Mouse (Mus musculus) intestine, embryonic 16.5 days (tissue): ENCODE measurements around the gene Padi1. TPM values are rescaled to one million over a fixed set of nuclear protein-coding genes. Genes with fewer than 3 reads are reported as not detected.

Experiments used
- ATAC-seq: fragments of 200-750 bp; cut with Nextera tagmentation; 2 replicates; pipeline ENCODE4 v1.8.0; 2017; ENCODE audit warnings: moderate TSS enrichment, moderate library complexity
- H3K27ac ChIP-seq: fragments of 300-500 bp; sonication (generic); 2 replicates; pipeline ENCODE4 v1.5.1; 2014; ENCODE audit warnings: mild to moderate bottlenecking, low read length
- H3K27me3 ChIP-seq: fragments of 300-500 bp; sonication (generic); replicated peaks from 2 replicates; pipeline ENCODE4 v1.6.1; 2014; ENCODE audit warnings: low read length, control low read depth, mixed read lengths; ENCODE audit not compliant: control insufficient read depth, insufficient read depth
- H3K36me3 ChIP-seq: fragments of 300-500 bp; sonication (generic); 2 replicates; pipeline ENCODE4 v1.6.1; 2014; ENCODE audit warnings: low read length, control low read depth; ENCODE audit not compliant: control insufficient read depth, insufficient read depth
- H3K4me1 ChIP-seq: fragments of 300-500 bp; sonication (generic); 2 replicates; pipeline ENCODE4 v1.6.1; 2014; ENCODE audit warnings: low read length, control low read depth, mixed read lengths; ENCODE audit not compliant: control insufficient read depth, insufficient read depth
- H3K4me2 ChIP-seq: fragments of 300-500 bp; sonication (generic); 2 replicates; pipeline ENCODE4 v1.6.1; 2014; ENCODE audit warnings: low read depth, low read length, control low read depth
- H3K4me3 ChIP-seq: fragments of 300-500 bp; sonication (generic); 2 replicates; pipeline ENCODE4 v1.5.1; 2014; ENCODE audit warnings: mild to moderate bottlenecking, low read length
- H3K9ac ChIP-seq: fragments of 300-500 bp; sonication (generic); 2 replicates; pipeline ENCODE4 v1.6.1; 2014; ENCODE audit warnings: low read depth, low read length
- H3K9me3 ChIP-seq: fragments of 300-500 bp; sonication (generic); 2 replicates; pipeline ENCODE4 v1.6.1; 2016; ENCODE audit warnings: low read length, control low read depth; ENCODE audit not compliant: control insufficient read depth
- WGBS: fragments of 180-500 bp; shearing (Covaris S2); extraction: QIAGEN DNeasy Blood & Tissue Kit; methylation state at CpG from one replicate; pipeline ENCODE4 v1.1.7; 2014; 5-methylcytosine and 5-hydroxymethylcytosine counted together
- polyA plus RNA-seq: library from polyadenylated mRNA; unstranded; fragments of >200 nt; fragmentation: Nextera tagmentation; extraction: Ambion mirVana; gene quantifications from 2 replicates; pipeline ENCODE4 v1.2.1, GENCODE M21; 2015

Gene Padi1
- polyA plus RNA-seq, 1 experiment from 2014 or later: 0.28 TPM

DNA sequence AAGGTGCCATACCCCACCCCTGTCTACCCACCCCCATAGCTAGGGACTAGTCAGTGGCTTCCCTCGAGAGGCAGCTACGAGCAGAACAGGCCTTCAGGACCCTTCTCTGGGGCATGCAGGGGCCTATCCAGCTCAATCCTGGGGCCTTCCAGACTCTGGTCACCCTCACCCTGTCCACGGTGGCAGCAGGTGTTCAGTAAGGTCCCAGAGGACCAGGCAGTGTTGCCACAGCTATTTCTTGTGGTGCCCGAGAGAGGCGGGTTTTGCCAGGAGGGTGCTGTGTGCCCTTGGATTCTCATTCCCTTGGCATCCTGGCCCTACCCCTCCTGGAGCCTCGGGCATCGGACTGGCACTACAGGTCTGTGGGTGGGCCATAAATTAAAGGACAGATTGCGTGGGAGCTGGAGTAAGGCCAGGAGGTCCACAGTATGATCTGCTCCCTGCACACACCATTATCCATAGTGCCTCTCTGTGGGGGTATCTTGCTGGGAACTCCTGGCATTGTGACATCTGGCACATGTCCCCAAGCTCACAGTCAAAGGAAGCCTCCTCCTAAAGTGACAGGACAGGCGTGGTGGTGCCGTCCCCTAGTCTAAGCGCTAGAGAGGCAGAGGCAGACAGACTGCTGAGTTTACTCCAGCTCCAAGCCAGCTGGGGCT is 9.2 kb downstream of the Padi1 start:
- ATAC-seq: no peak
- Histone ChIP-seq H3K4me3 (no peak overlapping the region), H3K27me3 (0 out of 2 replicates have a peak, but pooled peaks cover 2% of the 10 kb centered on the region), H3K27ac (no peak overlapping the region), H3K36me3 (no peaks in the 10 kb centered on the region), H3K9ac (no peak overlapping the region), H3K4me2 (no peak overlapping the region), H3K9me3 (no peaks in the 10 kb centered on the region), H3K4me1 (peaks cover 9% of the 10 kb centered on the region; the same call in 1 of the 2 replicates)
- 65% methylated on average over 11 of the region's 11 CpGs for WGBS

DNA sequence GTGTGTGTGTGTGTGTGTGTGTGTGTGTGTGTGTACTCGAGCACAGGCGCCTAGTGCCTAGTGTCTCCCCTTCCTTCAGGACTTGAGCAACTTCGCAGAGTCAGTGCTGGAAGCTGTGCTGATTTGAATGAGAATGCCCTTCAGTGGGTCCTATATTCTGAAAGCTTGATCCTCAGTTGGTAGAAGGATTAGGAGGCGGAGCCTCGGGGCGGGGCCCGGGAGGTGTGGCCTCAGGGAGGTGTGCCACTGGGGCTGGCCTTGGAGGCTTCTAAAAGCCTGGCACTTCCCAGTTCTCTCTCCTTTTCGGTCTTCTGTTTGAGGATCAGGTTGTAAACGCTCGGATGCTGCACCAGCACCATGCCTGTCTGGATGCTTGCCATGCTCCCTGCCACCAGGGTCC is 9.9 kb downstream of the Padi1 start:
- Histone ChIP-seq H3K4me3 (no peak overlapping the region), H3K9me3 (no peaks in the 10 kb centered on the region), H3K27ac (no peak overlapping the region), H3K4me1 (peaks cover 9% of the 10 kb centered on the region; the same call in 1 of the 2 replicates), H3K27me3 (0 out of 2 replicates have a peak, but pooled peaks cover 2% of the 10 kb centered on the region), H3K36me3 (no peaks in the 10 kb centered on the region), H3K4me2 (no peak overlapping the region; the same call in 1 of the 2 replicates), H3K9ac (no peak overlapping the region)
- WGBS: 6% methylated on average over 10 of the region's 10 CpGs
- peak; percentile 70 for ATAC-seq

DNA sequence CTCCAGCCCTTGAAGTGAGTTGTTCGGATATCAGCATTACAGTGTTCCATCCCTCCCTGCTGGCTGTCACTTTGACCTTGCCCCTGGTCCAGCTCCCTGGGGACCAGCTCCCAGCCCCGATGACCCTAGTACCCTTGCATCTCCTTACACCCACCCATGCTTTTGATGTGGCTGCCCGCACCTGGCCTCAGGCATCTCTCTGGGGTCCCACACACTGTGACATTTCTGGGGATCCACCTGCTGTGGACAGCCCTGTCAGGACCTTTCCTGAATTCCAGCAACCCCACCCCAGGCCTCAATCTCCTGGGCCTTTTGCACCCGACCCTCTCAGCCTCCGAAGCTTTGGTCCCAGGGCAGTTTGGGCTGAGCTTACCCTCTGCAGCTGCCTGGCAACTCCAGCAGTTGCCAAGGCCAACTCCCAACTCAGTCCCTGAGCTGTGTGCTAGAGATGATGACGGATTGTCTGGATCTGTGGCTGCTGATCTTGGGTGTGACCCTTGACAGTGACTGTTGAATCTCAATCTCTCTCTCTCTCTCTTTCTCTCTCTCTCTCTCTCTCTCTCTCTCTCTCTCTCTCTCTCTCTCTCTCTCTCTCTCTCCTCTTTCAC is 11.1 kb downstream of the Padi1 start:
- Histone ChIP-seq H3K4me2 (no peak overlapping the region), H3K4me1 (peaks cover 9% of the 10 kb centered on the region; the same call in 1 of the 2 replicates), H3K36me3 (no peaks in the 10 kb centered on the region), H3K9ac (no peak overlapping the region), H3K27ac (no peak overlapping the region), H3K4me3 (no peak overlapping the region), H3K9me3 (no peaks in the 10 kb centered on the region), H3K27me3 (0 out of 2 replicates have a peak, but pooled peaks cover 2% of the 10 kb centered on the region)
- WGBS: 74% methylated on average over 6 of the region's 6 CpGs
- no peak for ATAC-seq

DNA sequence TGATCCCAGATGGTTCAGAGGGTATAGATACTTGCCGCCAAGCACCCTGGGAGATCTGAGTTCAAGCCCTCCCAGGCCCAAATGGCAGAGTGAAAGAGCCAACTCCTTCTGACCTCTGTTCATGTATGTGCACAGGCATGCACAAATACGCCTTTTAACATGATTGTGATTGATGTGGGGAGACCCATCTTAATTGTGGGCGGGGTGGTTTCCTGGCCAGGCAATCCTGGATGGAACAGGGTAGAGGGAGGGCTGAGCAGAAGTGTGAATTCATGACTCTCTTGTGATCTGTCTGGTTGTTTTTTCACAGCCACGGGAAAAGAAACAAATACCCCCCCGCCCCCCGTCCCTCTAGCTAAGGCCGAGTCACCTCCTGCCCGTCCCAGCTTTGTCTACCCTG is 12.8 kb downstream of the Padi1 start:
- H3K4me1 ChIP-seq: peaks cover 5% of the 10 kb centered on the region; the same call in 1 of the 2 replicates
- H3K9me3 ChIP-seq: no peaks in the 10 kb centered on the region
- no peak overlapping the region for H3K4me2 ChIP-seq
- 54% methylated on average over 8 of the region's 8 CpGs for WGBS
- no peak overlapping the region for H3K27ac ChIP-seq
- no peak overlapping the region for H3K9ac ChIP-seq
- 0 out of 2 replicates have a peak, but pooled peaks cover 2% of the 10 kb centered on the region for H3K27me3 ChIP-seq
- ATAC-seq: no peak
- no peak overlapping the region for H3K4me3 ChIP-seq
- H3K36me3 ChIP-seq: no peaks in the 10 kb centered on the region

DNA sequence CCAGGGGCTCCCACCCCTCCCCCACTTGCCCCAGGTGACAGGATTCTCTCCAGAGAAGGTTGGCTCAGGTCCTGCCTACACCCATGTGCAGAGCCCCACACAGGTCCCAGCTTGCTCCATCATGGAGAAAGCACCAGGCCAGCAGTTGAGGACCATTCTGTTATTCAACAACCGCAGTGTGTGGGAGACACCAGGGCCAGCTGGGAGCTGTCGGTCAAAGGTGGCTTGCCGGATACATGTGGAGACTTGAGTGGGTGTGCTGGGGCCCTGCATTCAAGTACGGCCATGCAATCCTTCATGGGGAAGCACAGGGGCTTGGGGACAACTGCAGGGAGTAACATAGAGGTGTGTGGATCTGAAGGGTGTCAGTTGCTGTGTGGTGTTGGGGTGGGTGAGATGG is 13.8 kb downstream of the Padi1 start:
- ATAC-seq: no peak
- Histone ChIP-seq H3K36me3 (no peaks in the 10 kb centered on the region), H3K27ac (no peak overlapping the region), H3K9me3 (no peaks in the 10 kb centered on the region), H3K27me3 (0 out of 2 replicates have a peak, but pooled peaks cover 2% of the 10 kb centered on the region), H3K4me3 (no peak overlapping the region), H3K4me1 (peaks cover 5% of the 10 kb centered on the region; the same call in 1 of the 2 replicates), H3K4me2 (no peak overlapping the region), H3K9ac (no peak overlapping the region)
- 81% methylated on average over 4 of the region's 4 CpGs for WGBS

DNA sequence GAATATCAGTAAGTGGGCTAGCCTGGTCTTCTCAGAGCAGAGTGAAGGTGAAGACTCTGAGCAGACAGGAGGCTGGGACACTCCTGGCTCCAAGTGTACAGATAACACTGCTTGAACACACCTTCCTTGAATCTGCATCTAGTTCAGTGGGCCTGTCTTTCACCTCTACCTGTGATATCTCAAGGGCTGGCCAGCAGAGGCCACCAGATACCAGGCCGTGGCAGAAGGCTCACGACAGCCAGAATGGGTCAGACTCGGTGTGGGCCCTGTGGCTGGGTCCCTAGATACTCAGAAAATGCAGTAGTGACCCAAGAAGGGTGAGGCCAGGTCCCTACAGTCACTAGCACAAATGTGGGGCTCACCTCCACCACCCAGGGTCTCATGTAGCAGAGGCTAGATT is 18.3 kb downstream of the Padi1 start:
- no peak overlapping the region for H3K4me3 ChIP-seq
- no peaks in the 10 kb centered on the region for H3K4me1 ChIP-seq
- H3K27me3 ChIP-seq: no peaks in the 10 kb centered on the region
- no peak overlapping the region for H3K4me2 ChIP-seq
- no peak for ATAC-seq
- WGBS: 47% methylated on average over 3 of the region's 3 CpGs
- no peaks in the 10 kb centered on the region for H3K9me3 ChIP-seq
- no peaks in the 10 kb centered on the region for H3K36me3 ChIP-seq
- H3K9ac ChIP-seq: no peak overlapping the region
- no peak overlapping the region for H3K27ac ChIP-seq

DNA sequence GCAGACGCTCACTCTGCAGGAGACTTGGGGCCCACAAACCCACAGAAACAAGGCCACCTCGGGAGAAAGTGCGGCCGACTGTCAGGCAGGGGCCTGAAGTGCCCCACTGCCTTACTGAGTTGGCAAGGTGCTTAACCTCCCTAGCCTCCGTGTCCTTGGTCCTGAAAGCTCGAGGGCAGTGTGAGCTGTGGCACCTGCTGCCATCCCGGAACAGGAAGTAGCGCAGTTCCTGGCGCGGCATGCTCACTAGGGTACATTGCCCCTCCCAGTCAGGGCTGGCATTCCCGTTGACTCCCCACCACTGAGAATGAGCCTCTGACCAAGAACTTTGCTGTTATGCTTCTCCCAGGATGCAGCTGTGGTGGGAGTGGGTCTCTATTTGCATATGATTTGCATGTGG is 19.6 kb downstream of the Padi1 start:
- no peaks in the 10 kb centered on the region for H3K27me3 ChIP-seq
- no peak overlapping the region for H3K9ac ChIP-seq
- H3K4me2 ChIP-seq: no peak overlapping the region
- H3K36me3 ChIP-seq: no peaks in the 10 kb centered on the region
- WGBS: 56% methylated on average over 11 of the region's 11 CpGs
- no peak overlapping the region for H3K27ac ChIP-seq
- no peaks in the 10 kb centered on the region for H3K4me1 ChIP-seq
- no peak for ATAC-seq
- H3K9me3 ChIP-seq: no peaks in the 10 kb centered on the region
- H3K4me3 ChIP-seq: no peak overlapping the region

DNA sequence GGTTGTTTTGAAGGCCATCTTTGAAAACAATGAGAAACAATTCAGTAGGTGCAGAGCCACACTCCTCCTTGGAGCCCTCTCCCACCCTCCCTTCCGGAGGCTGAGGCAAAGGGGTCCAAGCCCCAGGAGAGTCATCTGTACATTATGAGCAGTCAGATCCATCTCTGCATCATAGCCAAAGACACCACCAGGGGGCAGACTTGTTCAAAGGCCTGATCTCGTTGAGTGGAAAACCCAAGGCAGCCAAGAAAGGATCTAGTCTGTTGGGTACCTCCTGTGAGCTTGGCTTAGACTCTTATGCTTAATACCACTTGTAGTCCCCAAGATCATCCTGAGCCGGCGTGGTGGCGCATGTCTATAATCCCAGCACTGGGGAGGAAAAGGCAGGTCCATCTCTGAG is 23.6 kb downstream of the Padi1 start:
- no peaks in the 10 kb centered on the region for H3K9me3 ChIP-seq
- no peak overlapping the region for H3K4me2 ChIP-seq
- H3K27ac ChIP-seq: no peak overlapping the region
- H3K4me3 ChIP-seq: no peak overlapping the region
- no peak overlapping the region for H3K9ac ChIP-seq
- no peaks in the 10 kb centered on the region for H3K27me3 ChIP-seq
- 75% methylated on average over 5 of the region's 5 CpGs for WGBS
- no peaks in the 10 kb centered on the region for H3K36me3 ChIP-seq
- no peaks in the 10 kb centered on the region for H3K4me1 ChIP-seq
- no peak for ATAC-seq

DNA sequence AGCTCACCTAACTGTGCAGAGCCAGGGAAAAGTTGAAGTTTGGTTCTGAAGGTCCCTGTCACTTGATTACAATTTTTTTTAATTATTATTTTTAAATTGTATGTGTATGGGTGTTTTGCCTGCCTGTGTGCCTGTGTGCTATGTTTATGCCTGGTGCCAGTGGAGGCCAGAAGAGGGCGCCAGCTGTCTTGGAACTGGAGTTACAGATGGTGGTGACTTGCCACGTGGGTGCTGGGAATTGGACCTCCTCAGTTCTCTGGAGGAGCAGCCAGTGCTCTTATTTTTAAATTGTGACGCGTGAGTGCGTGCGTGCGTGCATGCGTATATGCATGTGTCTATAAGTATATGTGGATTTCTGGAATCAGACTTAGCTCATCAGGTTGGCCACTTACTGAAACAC is 28.2 kb downstream of the Padi1 start:
- Histone ChIP-seq H3K4me3 (no peak overlapping the region), H3K4me2 (no peak overlapping the region), H3K9me3 (no peaks in the 10 kb centered on the region), H3K36me3 (no peaks in the 10 kb centered on the region), H3K4me1 (peaks cover 32% of the 10 kb centered on the region), H3K27ac (no peak overlapping the region), H3K27me3 (no peaks in the 10 kb centered on the region), H3K9ac (no peak overlapping the region)
- no peak for ATAC-seq
- 94% methylated on average over 8 of the region's 8 CpGs for WGBS
